Mouse (Mus musculus): Measurements from ENCODE around the gene Stac3. TPM values are rescaled to one million over a fixed set of nuclear protein-coding genes. Genes with fewer than 3 reads are reported as not detected.

The Stac3 gene
- total RNA-seq, 1 experiment = 1.1 TPM

GRCm38 (mm10) chr10:127542084-127542483 lies 40.6 kb downstream of the Stac3 start:
- TF ChIP-seq HCFC1 (IDR thresholded peaks at IDR 0.05; ENCODE audit: borderline replicate concordance, insufficient read depth, low read length) (no peak), ZNF384 (IDR thresholded peaks at IDR 0.05; ENCODE audit: low read depth, low read length) (no peak), ZC3H11A (IDR thresholded peaks at IDR 0.05; ENCODE audit: borderline replicate concordance, low read depth, low read length) (no peak), MAFK (IDR thresholded peaks at IDR 0.05; ENCODE audit: insufficient read depth, low read depth, low read length) (no peak), CHD2 (IDR thresholded peaks at IDR 0.05; ENCODE audit: low read depth, low read length) (no peak)
- Histone ChIP-seq H3K9ac (ENCODE audit: insufficient read depth, low read depth, low read length, poor library complexity, severe bottlenecking) (no peak overlapping the region), H3K9me3 (ENCODE audit: control insufficient read depth, insufficient read depth, low read depth, low read length) (no peaks in the 10 kb centered on the region), H3K4me1 (ENCODE audit: control insufficient read depth in 2 of 2, insufficient read depth in 2 of 2, low read length in 2 of 2, poor library complexity in 1 of 2) (peaks cover 0 to 21% of the 10 kb centered on the region in 2 experiments; a peak in 2 of 4 replicates), H3K4me3 (ENCODE audit: insufficient read depth in 1 of 2, low read depth in 1 of 2, low read length in 2 of 2, poor library complexity in 1 of 2, severe bottlenecking in 1 of 2) (no peak overlapping the region), H3K36me3 (ENCODE audit: control insufficient read depth, insufficient read depth, low read length, poor library complexity, severe bottlenecking) (no peaks in the 10 kb centered on the region; the same call in 1 of the 2 replicates), H3K27ac (ENCODE audit: insufficient read depth, low read depth, low read length, poor library complexity, severe bottlenecking) (no peak overlapping the region)
- DNase-seq (ENCODE audit: low read depth, low spot score) = no peak
- in situ Hi-C loops (cut with MboI; ENCODE audit: low sequenced_read_pairs in 2 of 2, unreplicated experiment in 2 of 2) = no loop called here

- no peak overlapping the region for H3K27ac ChIP-seq (ENCODE audit: insufficient read depth, low read depth, low read length, poor library complexity, severe bottlenecking)
- DNase-seq (ENCODE audit: low read depth, low spot score) = no peak
- H3K9ac ChIP-seq (ENCODE audit: insufficient read depth, low read depth, low read length, poor library complexity, severe bottlenecking) = no peak overlapping the region
- H3K9me3 ChIP-seq (ENCODE audit: control insufficient read depth, insufficient read depth, low read depth, low read length) = no peaks in the 10 kb centered on the region
- in situ Hi-C loops (cut with MboI; ENCODE audit: low sequenced_read_pairs in 2 of 2, unreplicated experiment in 2 of 2) = no loop called here
- H3K4me1 ChIP-seq (ENCODE audit: control insufficient read depth in 2 of 2, insufficient read depth in 2 of 2, low read length in 2 of 2, poor library complexity in 1 of 2) = peaks cover 0 to 19% of the 10 kb centered on the region in 2 experiments; a peak in 2 of 4 replicates
- no peaks in the 10 kb centered on the region; the same call in 1 of the 2 replicates for H3K36me3 ChIP-seq (ENCODE audit: control insufficient read depth, insufficient read depth, low read length, poor library complexity, severe bottlenecking)
- TF ChIP-seq CHD2 (IDR thresholded peaks at IDR 0.05; ENCODE audit: low read depth, low read length) = no peak
- TF ChIP-seq MAFK (IDR thresholded peaks at IDR 0.05; ENCODE audit: insufficient read depth, low read depth, low read length) = no peak
- no peak for TF ChIP-seq ZC3H11A (IDR thresholded peaks at IDR 0.05; ENCODE audit: borderline replicate concordance, low read depth, low read length)
- no peak for TF ChIP-seq HCFC1 (IDR thresholded peaks at IDR 0.05; ENCODE audit: borderline replicate concordance, insufficient read depth, low read length)
- H3K4me3 ChIP-seq (ENCODE audit: insufficient read depth in 1 of 2, low read depth in 1 of 2, low read length in 2 of 2, poor library complexity in 1 of 2, severe bottlenecking in 1 of 2) = no peak overlapping the region
These were observed 41.2 kb downstream of the Stac3 start for GRCm38 (mm10) chr10:127542720-127543119.

DNA sequence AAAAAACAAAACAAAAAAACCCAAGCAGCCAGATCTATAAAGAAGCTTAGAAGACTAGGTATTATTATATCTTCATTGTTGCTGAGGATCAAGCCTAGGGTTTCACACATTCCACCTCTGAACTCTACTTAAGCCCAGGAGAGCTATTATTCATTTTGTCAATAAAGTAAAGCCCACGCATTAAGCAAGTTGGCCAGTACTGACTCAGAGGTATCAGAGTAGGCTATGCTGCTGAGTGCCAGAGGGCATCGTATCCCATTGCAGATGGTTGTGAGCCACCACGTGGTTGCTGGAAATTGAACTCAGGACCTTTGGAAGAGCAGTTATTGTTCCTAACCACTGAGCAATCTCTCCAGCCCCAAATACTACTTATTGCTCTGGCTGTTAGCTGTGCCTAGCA lies 42.4 kb downstream of the Stac3 start:
- no peak overlapping the region for H3K27ac ChIP-seq (ENCODE audit: insufficient read depth, low read depth, low read length, poor library complexity, severe bottlenecking)
- in situ Hi-C loops (cut with MboI; ENCODE audit: low sequenced_read_pairs in 2 of 2, unreplicated experiment in 2 of 2) = no loop called here
- H3K4me1 ChIP-seq (ENCODE audit: control insufficient read depth in 2 of 2, insufficient read depth in 2 of 2, low read length in 2 of 2, poor library complexity in 1 of 2) = peaks cover 0 to 11% of the 10 kb centered on the region in 2 experiments; a peak in 2 of 4 replicates
- H3K9me3 ChIP-seq (ENCODE audit: control insufficient read depth, insufficient read depth, low read depth, low read length) = no peaks in the 10 kb centered on the region
- no peak for DNase-seq (ENCODE audit: low read depth, low spot score)
- no peak overlapping the region for H3K4me3 ChIP-seq (ENCODE audit: insufficient read depth in 1 of 2, low read depth in 1 of 2, low read length in 2 of 2, poor library complexity in 1 of 2, severe bottlenecking in 1 of 2)
- TF ChIP-seq CHD2 (IDR thresholded peaks at IDR 0.05; ENCODE audit: low read depth, low read length) (no peak), HCFC1 (IDR thresholded peaks at IDR 0.05; ENCODE audit: borderline replicate concordance, insufficient read depth, low read length) (no peak), MAFK (IDR thresholded peaks at IDR 0.05; ENCODE audit: insufficient read depth, low read depth, low read length) (no peak), ZNF384 (IDR thresholded peaks at IDR 0.05; ENCODE audit: low read depth, low read length) (no peak), ZC3H11A (IDR thresholded peaks at IDR 0.05; ENCODE audit: borderline replicate concordance, low read depth, low read length) (no peak)
- no peak overlapping the region for H3K9ac ChIP-seq (ENCODE audit: insufficient read depth, low read depth, low read length, poor library complexity, severe bottlenecking)
- no peaks in the 10 kb centered on the region; the same call in 1 of the 2 replicates for H3K36me3 ChIP-seq (ENCODE audit: control insufficient read depth, insufficient read depth, low read length, poor library complexity, severe bottlenecking)

GRCm38 (mm10) chr10:127544375-127544774 lies 42.9 kb downstream of the Stac3 start:
- in situ Hi-C loops (cut with MboI; ENCODE audit: low sequenced_read_pairs in 2 of 2, unreplicated experiment in 2 of 2) = no loop called here
- no peak for TF ChIP-seq MAFK (IDR thresholded peaks at IDR 0.05; ENCODE audit: insufficient read depth, low read depth, low read length)
- TF ChIP-seq HCFC1 (IDR thresholded peaks at IDR 0.05; ENCODE audit: borderline replicate concordance, insufficient read depth, low read length) = no peak
- TF ChIP-seq ZNF384 (IDR thresholded peaks at IDR 0.05; ENCODE audit: low read depth, low read length) = no peak
- TF ChIP-seq CHD2 (IDR thresholded peaks at IDR 0.05; ENCODE audit: low read depth, low read length) = no peak
- no peak for TF ChIP-seq ZC3H11A (IDR thresholded peaks at IDR 0.05; ENCODE audit: borderline replicate concordance, low read depth, low read length)
- H3K9me3 ChIP-seq (ENCODE audit: control insufficient read depth, insufficient read depth, low read depth, low read length) = no peaks in the 10 kb centered on the region
- H3K9ac ChIP-seq (ENCODE audit: insufficient read depth, low read depth, low read length, poor library complexity, severe bottlenecking) = no peak overlapping the region
- no peak overlapping the region for H3K27ac ChIP-seq (ENCODE audit: insufficient read depth, low read depth, low read length, poor library complexity, severe bottlenecking)
- DNase-seq (ENCODE audit: low read depth, low spot score) = no peak
- peaks cover 0 to 7% of the 10 kb centered on the region in 2 experiments; a peak in 2 of 4 replicates for H3K4me1 ChIP-seq (ENCODE audit: control insufficient read depth in 2 of 2, insufficient read depth in 2 of 2, low read length in 2 of 2, poor library complexity in 1 of 2)
- no peak overlapping the region for H3K4me3 ChIP-seq (ENCODE audit: insufficient read depth in 1 of 2, low read depth in 1 of 2, low read length in 2 of 2, poor library complexity in 1 of 2, severe bottlenecking in 1 of 2)
- H3K36me3 ChIP-seq (ENCODE audit: control insufficient read depth, insufficient read depth, low read length, poor library complexity, severe bottlenecking) = no peaks in the 10 kb centered on the region; the same call in 1 of the 2 replicates
